Mouse (Mus musculus) telencephalon, adult 2 months (tissue): Measurements from ENCODE around the gene Zfp326.
A peak's percentile ranks its signal among the peaks of the same experiment; 100 is the strongest.

Source experiments
- DNase-seq: peaks from one replicate; pipeline ENCODE4 v3.0.0-alpha.2; 2011; ENCODE audit warnings: low read depth, low spot score

The Zfp326 gene

DNA sequence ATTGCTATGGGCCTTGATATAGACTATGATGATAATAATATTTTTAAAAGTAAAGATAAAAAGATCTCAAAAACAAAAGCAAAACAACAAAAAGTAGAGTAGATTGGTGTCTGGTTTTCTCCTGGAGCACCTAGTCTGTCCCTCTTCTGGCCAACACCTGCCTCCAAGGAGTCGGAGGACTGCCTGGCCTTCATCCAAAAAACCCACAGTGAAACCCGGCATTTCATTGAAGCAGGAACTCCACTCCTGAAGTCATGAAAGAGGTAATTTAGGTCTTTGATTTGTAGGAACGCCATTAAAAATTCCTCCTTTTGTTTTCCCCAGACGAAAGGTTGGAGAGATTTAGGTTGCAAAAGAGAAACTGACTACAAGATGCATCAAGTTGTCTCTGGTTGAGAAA is 8.9 kb upstream of the Zfp326 start:
- DNase-seq: no peak

DNA sequence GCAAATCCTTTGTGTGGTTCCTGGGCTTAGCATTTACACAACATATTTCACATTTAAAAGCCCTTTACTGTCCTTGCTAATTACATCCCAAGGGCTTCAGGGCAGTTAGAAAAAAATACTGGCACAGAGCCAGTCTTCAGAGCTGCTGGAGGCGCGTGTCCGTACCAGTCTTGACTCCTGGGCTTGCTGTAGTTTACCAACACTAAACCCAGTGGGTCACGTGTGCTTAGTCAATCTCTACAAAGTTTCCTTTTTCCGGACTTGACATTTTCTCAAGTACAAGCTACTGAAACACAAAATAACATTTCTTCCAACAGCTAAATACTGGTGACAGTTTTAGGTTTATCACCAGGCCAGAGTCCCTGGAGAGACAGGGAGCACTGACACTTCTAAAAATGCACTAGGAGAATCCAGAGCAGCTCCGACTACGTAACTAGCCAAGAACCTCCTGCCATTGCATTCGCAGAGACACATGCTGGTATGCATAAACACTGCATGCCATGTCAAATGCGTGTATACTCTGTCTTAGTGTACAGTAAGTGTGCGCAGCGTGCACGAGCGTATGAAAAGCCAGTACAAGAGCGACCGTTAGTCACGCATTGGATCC is 8.4 kb upstream of the Zfp326 start:
- DNase-seq: no peak

DNA sequence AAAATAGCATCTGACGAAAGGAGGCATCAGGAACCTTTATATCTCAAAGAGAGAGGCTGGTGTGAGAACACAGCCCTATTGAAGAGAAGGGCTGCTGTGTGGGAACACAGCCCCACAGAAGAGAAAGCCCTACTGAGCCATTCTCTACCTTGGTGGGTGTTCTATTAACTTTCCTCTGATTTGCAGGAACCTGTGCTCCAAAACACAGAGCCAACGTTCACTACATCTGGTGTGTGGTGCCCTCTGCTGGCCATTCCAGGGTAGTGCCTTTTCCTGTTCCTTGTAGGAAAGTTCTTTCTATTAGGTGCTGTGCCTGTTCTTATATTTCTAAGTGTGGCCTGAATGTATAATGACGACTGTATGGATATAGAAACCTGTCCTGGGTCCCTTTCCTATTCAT is 7.8 kb upstream of the Zfp326 start:
- no peak for DNase-seq

DNA sequence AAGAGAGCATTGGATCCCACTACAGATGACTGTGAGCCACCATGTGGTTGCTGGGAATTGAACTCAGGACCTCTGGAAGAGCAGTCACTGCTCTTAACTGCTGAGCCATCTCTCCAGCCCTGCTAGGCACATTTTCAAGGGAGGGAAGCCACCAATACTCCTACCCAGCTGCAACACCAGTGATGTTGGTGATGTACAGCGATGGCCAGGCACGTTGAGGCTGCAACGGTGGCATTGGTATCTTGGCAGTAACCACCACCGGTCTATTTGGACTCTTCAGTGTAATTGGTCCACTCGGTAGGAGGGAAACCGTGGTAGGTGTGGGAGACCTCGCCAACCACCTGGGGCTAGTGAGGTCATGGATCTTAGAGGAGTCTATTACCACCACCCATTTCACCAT is 6.6 kb upstream of the Zfp326 start:
- no peak for DNase-seq

DNA sequence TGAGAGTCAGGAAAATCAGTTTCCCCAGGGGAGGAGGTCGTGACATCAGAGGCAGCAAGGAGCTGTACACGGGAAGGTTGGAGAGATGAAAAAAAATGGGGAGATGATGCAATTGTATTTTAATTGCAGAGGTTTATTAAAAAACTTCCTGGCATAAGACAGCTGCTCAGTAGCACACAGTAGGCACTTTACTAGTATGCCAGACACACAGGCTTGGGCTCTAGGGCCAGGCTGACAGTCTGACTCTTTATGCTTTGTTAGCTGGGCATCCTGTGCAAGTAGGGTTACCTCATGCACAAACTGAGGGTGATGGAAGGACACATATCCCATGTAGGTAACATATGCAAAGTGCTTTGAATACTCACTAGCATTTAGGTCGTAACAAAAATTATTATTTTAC is 5.2 kb upstream of the Zfp326 start:
- no peak for DNase-seq

DNA sequence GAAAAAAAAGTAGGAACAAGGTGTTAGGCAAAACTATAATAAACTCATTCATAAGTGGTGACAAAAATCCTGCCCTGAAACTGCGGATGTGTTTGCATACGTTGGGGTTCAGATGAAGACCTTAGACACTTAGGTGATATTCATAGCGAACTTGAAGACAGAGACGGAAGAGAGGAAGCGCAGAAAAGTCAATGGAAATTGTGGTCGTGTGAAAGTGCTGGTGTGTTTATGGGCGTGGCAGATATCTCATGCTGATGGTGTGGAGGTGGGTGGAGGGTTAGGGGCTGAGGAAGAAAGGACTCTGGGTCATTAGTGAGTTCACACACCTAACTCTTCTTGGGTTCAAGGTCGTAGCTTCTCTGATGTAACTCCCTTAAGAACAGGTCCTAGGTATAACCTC is 4.2 kb upstream of the Zfp326 start:
- DNase-seq: no peak

DNA sequence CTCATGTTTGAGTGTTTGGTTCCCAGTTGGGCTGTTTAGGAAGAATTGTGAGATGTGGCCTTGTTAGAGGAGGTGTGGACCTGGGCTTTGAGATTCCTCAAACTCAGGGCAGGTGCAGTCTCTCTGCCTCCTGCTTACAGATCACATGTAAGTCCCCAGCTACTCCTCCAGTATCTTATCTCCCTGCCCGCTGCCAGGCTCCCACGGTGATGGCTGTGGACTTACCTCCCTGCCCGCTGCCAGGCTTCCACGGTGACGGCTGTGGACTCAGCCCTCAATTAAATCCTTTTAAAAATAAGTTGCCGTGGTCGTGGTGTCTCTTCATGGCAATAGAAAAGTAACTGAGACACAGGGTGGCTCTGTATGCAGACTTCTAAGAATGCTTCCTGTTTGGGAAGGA is 3.4 kb upstream of the Zfp326 start:
- DNase-seq: no peak

DNA sequence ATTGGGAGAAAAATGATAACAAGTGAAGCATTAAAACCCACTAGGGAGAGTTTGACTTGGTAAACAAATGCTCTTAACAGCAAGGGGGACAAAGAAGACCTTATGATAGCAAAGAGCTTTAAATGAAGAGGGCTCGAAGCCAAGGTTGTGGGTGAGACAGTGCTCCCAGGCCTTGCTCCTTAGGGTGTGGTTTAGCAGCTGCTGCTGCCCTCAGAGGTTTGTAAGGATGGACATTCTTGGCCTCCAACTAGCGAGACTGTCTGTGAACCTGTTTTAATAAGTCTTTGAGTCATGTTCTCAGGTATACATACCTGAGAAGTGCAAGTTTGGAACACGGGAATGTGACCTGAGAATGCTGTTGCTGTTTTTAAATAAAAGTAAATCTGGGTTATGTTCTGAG is 2.6 kb upstream of the Zfp326 start:
- no peak for DNase-seq

DNA sequence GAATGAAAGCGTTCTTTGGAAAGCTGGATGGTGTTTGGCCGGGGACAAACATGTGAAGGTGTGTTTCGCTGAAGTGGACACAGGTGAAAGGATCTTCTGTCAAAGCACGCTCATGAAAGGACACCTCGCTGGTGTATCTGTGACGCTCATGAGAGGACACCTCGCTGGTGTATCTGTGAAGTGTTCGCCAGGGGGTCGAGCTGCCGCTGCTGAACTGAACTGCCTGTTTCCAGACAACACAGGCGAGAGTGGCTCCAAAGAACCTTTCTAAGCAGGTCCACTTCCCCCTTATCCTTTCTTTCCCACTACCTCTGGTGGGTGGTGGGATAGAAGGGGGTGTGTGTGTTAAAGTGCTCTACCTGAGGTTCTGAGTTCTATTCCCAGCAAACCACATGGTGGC is 1.9 kb upstream of the Zfp326 start:
- no peak for DNase-seq

DNA sequence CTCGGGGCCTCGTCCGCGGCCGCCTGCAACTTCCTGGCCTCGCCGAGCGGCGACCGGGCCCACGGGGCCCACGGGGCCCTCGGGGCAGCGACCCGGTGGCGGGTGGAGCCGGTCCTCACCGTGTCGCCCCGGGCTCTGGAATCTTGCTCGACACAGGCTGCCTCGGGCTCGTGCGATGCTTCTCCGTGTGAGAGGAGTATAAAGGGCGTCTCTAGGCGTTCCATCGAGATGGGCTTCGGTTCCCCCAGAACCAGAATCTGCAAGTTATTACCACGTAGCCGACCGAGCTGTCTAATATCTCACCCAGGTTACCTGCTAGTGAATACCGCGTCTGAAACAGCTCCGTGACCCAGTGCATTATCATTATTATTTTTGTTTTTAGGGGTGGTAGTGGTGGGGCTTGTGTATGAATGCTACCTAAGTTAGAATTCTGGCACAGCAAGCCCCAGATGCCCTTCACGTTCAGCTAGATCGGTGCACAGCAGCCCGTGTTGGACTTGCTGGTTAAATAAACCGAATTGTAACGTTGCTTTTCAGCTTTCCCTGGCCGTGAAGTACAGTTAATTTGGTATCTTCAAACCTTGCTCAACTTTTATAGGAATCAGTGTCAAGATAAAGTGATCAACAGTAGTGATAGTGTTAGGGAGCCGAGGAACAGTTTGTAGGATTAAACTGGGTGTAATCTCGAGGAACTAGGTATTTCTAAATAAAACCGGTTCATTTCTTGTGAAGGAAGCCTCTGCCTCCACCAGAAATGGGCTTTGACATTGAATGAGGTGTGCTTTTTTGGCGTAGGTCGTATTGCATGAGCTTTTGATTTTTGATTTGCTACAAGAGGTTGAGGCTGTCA is 785 bp downstream of the Zfp326 start:
- DNase-seq: no peak

DNA sequence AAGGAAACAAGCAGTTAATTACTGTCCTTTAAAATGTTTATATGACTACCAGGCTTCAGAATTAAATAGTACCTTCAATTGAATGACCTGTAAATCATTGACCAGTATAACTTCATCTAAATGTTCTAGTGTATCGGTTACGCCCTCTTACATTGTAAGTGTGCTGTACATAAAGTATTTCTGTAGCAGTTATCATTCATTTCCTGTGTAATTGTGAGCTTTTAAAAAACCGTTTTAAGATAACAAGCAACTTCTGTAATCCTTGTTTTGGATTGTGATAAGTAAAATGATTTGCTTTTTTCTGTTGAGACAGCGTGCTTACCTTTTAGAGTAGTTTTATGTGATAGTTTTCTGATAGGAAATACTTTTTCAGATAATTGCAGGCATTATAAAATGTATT is 11.0 kb downstream of the Zfp326 start:
- no peak for DNase-seq

DNA sequence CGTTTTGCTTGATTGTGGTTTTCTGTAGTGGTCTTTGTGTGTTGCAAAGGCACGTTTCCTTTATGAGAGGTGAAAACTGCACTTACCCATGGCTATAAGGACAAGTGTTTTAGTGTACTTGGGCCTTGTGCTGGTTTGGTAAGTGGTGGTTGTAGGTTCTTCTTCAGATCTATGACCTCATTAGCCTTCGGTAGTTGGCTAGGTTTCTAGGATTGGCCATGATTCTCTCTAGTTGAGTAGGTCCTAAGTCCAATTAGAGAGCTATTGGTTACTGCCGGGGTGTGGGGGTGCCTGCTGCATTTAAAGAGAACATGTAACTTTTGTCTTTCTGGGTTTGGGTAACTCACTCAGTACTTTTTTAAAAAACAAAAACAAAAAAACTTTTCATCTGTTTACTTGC is 21.8 kb downstream of the Zfp326 start:
- no peak for DNase-seq

DNA sequence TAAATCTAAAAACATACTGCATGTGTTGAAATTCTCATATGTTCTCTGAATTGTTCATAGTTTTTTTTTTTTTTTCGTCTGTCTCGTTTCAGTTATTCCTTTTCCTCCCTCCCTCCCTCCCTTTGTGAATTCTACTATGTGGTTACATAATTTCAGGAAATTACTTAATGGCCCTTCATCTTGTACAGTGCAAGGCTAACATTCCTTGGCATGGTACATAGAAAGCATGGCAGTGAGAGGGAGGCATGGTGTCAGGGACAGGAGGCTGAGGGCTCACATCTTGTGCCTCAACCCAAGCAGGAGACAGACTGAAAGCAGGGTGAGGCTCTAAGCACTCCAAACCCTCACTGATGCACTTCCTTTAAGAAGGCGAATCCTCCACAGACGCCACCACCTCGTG is 32.8 kb downstream of the Zfp326 start:
- no peak for DNase-seq

DNA sequence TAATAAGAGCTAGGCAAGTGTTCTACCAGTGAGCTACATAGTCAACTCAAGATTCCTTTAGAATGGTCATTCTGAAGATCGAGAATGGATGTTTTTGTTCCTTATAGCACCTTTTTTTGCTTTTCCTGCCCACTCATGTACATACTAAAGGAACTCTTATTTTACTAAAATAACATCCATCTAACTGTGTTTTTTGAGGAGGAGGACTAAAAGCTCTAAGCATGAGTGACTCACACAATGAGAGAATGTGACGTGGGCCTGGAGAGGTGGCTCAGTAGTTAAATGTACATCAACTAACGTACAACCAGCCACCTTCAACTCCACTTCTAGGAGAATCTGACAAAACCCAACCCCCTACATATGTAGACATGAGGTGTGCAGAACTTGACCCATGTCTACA is 33.3 kb downstream of the Zfp326 start:
- DNase-seq: peak; percentile 58

DNA sequence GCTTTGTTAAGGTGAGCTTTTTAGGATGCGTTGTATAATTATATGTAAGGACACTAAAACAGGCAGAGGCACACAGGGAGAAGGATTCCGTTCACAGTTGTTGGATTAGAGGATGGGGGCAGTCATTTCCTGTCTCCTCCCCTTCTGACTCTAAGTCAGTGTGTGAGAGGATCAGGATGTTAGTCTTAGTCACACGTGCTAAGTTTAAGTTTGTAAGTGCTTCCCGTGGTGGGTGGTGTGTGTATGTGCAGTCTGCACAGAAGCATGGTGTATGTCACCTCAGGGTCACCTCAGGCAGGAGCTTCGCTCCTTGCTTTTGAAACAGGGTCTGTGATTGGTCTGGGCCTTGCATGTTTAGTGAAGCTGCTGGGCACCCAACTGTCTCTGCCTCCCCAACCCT is 35.1 kb downstream of the Zfp326 start:
- DNase-seq: no peak

DNA sequence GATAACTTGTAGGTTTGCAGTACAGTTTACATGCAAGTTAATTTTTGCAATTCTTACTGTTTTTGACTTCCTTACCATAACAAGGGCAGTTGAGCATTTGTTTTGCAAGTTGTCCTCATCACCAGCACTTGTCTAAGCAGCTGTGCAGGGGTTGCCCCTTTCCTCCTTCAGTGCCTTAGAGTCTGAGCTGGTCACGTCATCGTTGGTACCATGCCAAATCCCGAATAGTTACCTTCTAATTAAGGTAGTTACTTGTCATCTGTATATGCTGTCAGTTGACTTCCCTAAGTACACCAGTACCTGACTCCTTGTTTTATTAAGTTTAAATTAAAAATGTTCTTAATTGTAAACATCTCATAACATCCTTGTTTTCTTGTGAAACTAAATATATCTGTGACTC is 41.0 kb downstream of the Zfp326 start:
- no peak for DNase-seq

DNA sequence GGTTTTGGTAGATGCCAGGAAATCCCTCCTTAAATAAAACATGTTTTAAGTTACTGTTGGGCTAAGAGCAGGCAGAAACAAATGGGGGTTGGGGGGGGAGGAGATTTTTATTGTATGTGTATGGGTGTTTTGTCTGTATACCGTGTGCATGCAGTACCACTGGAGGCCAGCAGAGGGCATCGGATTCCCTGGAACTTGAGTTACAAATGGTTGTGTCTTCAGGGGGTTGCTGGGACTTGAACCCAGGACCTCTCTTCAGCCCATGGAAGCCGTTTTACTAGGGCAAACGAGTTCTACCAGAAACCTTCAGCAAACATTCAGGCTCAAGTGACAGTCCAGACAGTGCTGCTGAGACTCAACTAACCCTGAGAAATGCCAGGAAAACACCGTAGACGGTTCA is 41.9 kb downstream of the Zfp326 start:
- DNase-seq: no peak

DNA sequence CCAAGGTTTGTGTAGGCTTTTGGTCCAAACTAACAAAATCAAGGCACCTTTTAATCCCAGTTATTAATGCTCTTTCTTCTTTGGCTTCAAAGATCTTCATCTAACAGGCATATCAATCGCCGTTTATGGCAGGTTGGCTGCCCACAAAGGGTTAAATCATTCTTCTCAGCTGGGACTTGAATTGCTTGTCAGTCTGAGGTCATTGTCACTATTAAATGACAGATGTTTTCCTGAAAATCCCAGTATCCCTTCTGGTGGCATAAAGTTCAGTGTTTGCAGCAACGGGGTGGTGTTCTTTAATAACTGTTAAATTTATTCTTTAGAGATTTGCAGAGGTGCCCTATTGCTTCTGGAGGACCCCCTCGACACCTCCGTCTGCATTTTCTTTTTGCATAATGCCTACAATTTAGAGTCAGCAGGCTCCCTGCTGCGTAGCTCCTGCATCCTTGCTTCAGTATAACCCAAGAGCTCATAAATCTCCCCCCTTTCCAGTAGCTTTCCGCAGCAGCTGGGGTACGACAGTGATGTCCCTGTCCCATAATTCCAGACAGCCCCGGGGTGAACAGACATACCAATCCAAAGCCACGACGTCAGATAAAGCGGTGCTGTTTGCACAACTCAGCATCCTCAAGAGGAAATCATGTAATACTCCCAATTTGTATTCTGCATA is 46.6 kb downstream of the Zfp326 start:
- no peak for DNase-seq

DNA sequence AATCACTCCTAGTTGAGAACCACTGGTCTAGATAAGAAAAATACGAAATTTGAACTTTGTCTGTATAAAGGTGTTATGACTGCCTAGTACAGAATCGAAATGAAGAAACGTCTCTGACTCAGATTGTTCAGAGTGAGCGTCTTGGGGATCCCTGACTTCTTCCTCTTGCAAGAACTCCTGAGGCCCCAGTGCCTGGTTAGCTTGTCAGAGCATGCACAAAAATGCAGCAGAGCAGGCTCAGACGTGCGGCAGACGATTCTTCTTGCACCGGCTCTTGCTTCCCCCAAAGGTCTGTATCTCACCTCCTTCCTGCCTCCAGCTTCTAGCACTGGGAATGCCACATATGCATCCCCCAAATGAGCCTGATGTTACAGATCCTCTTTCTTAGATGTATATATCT is 48.0 kb downstream of the Zfp326 start:
- DNase-seq: no peak

DNA sequence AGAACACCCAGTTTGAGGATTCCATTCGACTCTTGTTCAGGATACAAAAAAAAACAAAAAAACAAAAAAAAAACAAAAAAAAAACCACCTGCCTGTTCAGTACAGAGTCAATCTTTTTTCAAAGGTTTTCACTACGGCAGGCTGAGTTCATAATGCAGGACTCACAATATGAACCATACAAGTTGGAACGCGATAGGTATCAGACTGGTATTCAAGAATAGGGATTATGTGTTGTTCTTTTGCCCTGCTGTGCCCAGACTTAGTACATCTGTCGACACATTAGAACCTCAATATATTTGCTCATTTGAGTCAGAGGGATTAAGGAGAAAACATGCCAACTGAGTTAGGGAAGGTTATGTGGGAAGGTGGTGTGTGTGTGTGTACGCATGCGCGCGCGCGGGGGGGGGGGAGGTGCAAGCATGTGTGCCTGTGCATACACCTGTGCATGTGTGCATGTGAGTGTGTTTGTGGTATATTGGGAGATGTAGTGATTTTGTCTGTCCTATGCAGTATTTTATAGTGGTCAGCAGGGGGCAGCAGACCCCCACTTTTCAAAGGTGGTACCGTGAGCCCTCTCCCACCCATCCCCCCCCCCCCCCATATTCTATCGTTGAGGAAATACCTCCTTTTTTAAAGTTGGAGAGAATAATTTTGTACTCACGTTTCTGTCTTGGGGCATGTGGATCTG is 49.3 kb downstream of the Zfp326 start:
- no peak for DNase-seq

DNA sequence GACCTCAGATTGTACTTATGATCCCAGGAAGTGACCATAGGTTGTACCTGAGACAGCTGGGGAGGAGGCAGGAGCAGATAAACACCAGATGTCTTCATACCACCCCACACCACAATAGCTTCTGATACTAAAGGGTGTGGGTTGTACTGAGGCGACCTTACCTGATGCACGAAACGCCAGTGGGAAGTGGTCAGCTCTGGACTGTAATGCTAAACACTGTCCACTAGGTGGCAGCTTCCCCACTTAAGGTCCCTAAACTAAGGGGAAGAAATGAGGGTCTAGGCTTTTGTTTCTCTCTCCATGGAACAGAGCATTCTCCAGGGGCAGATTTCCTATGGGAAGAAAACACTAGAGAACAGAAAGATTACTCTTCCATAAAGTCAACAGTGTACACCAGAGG is 53.9 kb downstream of the Zfp326 start:
- DNase-seq: no peak

DNA sequence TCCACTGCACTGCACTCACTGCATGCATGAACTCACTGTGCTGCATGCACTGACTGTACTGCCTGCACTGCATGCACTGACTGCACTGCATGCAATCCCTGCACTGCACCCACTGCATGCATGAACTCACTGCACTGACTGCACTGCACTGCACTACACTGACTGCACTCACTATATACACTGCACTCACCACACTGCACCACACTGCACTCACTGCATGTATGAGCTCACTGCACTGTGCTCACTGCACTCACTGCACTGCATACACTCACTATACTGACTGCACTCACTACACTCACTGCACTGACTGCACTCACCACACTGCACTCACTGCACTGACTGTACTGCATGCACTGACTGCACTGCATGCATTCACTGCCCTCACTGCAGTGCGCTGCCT is 56.0 kb downstream of the Zfp326 start:
- no peak for DNase-seq
